Mouse (Mus musculus) WW6 (cell line): ENCODE data around the gene Gm12184.
"Not testable (repeated sequence)": the region's sequence is repeated elsewhere in the genome, so short reads cannot be mapped to it uniquely, and the experiment has no call there.

Source experiments
- DNase-seq: peaks from one replicate; pipeline ENCODE4 v3.0.0-alpha.2; 2013; ENCODE audit warnings: low read depth, low spot score

Gm12184 gene

DNA sequence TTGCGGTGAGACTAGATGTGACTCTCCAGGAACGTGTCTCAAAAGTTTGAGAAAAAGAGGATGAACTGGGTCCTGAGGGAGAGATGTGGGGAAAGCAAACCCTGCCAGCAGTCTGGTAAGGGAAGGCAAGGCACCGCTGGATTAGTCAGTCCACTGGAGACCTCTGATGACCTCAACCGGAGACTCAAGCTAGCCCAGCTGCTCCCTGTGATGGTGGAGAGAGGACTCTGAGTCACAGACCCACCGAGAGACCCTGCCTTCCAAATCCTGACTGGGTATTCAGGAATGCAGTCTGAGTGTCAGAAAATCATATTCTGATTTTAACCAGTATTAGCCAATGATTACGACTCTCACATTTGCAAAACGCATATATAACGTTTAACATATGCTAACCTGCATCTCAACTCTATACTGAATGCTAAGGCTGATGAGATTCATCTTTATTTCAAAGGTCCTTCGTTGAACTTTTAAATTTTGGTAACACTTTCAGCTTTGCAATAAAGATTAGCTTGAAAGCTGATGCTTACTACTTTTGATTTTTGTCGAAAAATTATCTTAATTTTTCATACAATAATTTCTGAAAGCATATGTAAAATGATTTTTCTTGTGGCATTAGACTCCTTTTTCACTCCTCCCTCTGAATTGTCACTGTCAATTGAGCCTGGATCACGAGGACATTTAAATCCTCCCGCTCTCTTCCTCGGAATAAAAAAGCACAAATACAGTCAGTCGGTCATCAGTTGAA is 3.5 kb downstream of the Gm12184 start:
- DNase-seq = no peak

DNA sequence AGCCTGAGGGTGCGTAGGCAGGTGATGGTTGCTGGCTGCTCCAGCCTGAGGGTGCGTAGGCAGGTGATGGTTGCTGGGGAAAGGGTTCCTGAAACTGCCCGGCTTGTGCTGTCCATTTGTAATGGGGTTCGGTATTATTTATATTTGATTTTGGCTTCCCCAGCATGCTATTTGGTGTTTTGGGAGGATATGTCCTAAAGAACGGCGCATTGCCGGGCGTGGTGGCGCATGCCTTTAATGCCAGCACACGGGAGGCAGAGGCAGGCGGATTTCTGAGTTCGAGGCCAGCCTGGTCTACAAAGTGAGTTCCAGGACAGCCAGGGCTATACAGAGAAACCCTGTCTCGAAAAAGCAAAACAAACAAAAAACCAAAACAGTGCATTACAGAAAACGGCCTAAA is 5.2 kb downstream of the Gm12184 start:
- not testable (repeated sequence) for DNase-seq

DNA sequence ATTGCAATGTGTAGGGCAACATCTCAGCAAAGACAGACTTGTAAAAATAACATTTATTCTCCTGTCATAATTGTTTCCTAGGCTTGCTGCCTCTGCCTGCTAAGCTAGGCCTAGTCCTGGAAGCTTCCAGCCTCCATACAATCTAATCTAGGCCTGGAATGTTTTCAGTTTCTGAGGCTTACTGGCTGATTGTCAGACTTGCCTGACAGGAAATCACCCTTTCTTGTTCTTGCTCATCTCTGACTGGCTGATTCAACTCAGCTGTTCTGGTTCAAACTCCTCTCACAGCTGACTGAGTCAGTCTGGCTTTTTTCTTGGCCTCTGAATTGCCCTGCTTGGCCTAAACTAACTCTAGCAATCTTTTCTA is 6.2 kb downstream of the Gm12184 start:
- DNase-seq = no peak

DNA sequence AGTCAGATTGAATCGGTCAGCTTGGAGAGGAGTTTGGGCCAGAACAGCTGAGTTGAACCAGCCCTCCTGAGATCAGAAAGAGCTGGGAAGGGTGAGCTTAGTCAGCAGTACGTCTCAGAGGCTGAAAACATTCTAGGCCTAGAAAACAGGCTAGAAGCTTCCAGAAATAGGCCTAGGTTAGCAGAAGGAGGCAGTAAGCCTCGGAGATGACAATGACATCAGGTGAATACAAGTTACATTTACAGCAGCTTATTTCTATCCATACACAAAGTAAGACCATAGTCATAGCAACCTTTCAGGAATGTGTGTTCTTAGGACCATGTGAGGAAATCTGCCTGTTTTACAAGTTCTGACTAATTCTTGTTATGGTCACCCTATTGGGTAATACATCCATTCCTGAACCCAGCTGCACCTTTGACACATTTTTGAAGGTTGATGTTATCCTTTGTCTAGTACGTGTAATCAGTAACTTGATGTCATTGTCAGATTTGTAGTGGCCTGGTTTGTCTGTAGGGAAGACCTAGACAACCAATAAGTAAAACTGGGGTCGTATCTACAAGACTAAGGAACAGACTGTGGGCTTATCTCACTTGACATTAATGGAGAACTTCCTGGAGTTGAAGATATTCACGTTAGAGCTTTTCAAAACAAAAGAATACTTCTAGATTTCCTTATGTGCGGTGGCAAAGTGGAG is 6.7 kb downstream of the Gm12184 start:
- no peak for DNase-seq

DNA sequence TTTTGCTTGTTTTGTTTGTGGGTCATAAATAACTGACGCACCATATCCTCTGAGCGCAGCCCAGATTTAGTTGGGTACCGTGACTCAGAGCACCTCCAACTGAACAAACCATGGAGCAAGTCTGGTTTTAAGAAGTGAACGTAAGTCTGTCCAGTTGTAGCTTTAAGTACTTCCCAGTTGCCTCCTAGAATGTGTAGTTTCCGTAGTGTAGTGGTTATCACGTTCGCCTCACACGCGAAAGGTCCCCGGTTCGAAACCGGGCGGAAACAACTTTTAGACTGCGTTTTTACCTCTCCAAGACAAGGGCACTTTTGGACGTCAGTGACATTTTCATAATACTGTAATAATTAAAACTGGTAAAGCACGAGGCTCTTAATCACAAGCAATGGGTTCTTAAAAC is 8.1 kb downstream of the Gm12184 start:
- DNase-seq = no peak

DNA sequence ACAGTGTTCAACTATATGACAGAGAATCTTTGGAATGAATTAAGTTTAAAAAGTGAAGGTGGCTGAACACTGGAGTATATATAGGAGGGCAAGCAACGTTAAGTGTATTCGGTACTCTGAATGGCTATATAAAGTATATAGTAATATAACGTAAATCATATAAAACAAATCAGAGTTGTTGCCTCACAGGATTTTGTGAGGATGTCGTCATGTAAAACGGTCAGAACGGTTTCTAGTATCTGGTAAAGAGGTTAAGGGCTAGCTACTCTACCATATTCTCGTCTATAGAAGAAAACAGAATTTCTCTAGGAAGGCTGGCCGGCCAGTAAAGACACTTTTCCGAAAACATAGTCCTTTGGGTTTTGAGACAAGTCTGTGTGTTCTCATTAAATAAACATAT is 8.7 kb downstream of the Gm12184 start:
- no peak for DNase-seq

DNA sequence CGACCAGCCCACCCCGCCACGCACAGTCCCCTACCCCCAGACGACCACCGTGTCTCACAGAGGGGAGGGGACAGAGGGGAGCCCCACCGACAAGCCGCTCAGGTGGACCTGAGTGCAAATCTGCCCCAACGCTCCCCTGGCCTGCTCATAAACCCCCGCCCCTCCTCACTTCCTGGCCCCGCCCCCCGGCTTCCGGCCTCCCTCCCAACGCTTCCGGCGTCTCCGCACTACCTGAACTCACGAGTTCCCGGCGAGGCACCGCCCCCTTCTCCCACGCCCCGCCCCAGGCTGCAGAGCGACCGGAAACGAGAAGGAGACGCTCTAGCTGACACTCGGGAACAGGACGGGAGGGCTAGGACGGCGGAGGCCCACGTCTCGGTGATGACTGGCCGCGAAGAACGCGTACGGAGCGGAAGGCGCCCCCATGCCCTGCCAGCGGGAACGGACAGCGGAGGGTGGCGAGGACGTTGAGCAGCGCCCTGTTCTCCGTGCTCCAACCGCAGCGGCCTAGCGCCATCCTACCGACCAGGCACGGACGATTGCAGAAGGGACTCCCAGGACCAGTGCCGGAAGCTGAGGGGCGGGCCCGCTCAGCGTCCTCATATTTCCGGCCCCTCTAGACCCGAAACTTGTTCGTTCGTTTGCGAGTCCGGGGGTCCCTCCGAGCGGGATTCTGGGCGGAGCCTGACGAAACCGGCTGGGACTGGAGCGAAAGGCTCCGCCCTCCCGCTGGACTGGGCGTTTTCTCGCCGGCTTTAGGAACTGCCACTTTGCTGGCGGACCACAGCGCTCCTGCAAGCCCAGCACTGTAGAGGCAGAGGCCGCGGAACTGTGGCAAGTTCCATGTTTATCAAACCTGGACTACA is 9.4 kb downstream of the Gm12184 start, which contains the start of gene Trim41:
Gene Trim41, minus strand, starts transcription at position 554 of the 866 bp plus-strand sequence.
- peak; percentile 99 for DNase-seq

DNA sequence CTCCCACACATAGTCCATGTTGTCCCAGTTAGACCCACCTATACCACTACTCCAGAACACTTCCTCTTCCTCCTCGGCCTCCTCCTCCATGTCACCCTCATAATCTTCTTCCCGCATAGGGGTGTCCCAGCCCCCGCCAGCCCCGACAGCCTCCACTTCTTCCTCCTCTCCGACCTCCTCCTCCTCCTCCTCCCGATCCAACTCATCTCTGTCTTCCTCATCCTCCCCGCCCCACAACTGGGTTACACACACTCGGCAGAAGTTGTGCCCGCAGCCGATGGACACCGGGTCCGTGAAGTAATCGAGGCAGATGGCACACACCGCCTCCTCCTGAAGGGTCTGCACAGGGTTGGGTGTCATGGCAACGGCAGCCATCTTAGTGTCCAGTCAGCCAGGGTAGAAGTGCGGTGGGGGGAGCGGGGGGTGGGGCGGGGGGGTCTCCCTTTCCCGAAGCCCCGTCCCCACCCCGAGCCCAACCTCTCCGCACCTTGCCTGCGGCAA is 10.1 kb downstream of the Gm12184 start:
- no peak for DNase-seq

DNA sequence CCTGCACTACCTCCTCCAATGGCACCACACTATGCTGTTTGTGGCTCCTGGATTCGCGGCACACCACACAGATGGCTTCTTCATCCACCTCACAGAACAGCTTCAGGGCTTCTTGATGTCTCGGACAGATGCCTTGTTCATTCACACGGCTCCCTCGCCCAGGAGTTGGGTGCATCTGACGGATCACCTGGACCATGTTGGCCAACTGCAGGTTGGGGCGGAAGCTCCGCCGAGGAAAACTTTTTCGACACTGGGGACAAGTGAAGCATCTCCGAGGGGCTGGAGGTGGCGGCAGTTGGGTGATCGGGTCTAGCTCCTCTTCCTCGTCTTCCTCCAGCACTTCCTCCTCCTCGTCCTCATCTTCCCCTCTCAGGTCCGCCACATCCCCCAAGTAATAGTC is 10.6 kb downstream of the Gm12184 start:
- no peak for DNase-seq

DNA sequence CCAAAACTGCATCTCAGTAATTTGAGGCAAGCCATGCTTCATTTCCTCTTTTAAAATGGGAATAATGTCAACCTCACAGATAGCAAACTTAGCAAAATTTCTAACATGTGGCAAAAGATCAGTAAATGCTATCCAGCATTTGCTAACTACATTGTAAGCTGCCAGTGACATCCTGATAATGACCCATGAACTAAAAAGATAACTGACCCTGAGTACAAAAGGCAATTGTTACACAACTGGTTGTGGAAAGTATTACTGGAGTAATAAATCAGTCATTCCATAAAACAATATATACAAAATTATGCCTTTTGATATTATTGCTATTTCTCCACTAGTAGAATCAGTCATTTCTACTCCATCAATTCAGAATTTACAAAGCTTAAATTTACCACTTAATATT is 12.7 kb downstream of the Gm12184 start:
- DNase-seq = no peak

DNA sequence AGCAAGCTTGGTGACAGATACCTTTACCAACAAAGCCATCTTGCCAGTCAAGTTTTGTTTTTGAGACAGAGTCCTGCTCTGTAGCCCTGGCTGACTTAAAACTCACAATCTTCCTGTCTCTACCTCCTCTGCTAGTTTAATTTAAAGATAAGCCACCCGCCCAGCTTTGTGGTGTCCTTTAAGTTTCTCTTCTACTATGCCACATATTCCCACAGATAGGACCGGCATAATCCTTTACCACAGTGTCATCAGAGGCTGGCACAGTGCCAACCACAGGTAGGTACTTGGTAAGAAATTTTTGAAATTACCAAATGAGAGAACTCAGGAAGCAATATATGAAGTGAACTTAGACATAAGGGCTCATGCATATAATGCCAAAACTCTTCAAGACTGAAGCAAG is 16.3 kb downstream of the Gm12184 start:
- DNase-seq = no peak

DNA sequence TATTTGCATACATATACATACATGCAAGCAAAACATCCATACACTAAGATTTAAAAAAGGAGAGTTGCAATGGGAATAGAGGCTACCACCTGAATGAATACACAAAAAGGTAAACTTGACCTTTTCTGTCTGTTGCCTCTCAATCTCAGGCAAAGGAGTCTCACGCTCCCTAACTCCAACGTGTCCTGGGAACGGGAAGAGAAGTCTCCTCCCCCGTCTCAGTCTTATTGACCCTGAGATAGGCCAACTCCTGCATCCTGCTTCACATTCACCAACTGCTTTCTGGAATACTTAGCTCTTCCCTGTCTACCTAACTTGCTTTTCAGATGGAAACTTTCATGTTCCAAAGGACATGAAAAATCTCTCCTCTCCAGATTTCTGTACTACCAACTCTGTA is 17.0 kb downstream of the Gm12184 start:
- no peak for DNase-seq

DNA sequence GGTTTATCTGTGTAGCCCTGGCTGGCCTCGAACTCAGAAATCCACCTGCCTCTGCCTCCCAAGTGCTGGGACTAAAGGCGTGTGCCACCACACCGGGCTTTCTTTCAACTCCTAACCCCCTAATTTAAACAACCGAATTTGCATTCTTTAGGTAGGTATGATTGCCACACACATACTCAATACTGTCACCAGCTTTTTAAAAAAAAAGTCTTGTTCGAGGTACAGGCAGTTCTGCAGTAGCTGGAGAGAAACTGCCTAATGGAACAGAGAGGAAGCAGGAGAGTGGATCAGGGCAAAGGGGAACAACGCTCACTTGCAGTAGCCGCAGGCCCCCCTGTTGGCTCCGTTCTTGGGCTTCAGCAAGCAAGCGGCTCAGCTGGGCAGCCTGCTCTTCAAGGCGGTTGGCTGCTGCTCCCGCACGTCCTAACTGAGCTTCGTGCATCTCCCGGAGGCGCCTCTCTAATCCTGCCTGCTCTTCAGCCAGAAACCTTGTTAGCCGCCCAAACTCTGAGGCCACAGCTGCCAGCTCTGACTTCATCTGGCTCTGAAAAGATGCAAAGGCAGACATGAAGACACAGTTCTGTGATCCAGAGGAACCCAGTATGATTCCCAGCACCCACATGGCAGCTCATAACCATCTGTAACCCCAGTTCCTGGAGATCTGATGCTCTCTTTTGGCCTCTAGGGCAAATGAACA is 17.6 kb downstream of the Gm12184 start:
- DNase-seq = no peak

DNA sequence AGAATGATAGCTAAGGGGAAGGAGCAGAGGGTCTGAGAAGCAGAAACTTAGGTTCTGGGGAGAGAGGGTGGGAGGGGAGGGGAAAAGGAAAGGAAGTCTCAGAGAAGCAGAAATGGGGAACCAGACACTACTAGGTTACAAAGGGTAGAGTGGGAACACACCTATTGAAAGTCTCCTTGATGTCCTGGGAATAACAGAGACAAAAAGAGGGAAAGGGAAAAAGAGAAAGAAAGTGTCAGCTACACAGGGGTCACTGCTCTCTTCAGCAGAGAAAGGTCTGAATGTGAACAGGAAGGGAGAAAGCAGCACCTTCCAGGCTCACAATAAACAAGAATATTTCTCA is 18.2 kb downstream of the Gm12184 start:
- no peak for DNase-seq

DNA sequence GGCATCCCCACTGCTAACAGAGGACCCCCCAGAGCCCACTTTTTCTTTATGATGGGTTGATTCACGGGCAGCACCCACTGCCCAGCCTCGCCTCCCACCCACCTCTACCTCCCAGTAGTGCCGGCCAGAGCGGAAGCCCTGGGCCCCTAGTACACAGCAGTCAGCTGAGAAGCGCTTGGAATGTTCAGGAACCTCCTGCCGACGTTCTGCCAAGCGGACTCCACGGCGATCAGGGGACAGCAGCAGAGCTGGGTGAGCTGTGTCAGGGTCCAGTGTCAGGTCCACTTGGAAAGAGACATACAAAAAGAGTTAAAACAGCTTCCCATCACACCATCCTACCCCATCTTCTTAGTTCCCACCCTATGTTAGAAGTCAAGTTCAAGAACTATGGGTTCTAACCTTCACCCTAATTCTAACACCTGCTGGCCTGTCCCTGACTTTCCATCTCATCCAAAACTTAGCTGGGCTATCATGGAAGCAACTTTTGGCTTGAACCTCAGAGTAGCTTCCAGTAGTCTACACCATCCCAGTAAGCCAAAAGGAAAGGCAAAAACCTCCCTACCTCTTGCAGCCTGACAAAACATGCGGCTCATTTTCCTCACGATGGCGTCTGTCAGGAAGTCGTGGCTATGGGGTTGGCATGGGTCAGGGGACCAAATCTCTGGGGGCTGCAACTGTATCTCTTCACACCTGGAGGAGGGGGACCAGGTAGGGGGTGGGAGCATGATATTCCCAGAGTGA is 18.7 kb downstream of the Gm12184 start:
- no peak for DNase-seq

DNA sequence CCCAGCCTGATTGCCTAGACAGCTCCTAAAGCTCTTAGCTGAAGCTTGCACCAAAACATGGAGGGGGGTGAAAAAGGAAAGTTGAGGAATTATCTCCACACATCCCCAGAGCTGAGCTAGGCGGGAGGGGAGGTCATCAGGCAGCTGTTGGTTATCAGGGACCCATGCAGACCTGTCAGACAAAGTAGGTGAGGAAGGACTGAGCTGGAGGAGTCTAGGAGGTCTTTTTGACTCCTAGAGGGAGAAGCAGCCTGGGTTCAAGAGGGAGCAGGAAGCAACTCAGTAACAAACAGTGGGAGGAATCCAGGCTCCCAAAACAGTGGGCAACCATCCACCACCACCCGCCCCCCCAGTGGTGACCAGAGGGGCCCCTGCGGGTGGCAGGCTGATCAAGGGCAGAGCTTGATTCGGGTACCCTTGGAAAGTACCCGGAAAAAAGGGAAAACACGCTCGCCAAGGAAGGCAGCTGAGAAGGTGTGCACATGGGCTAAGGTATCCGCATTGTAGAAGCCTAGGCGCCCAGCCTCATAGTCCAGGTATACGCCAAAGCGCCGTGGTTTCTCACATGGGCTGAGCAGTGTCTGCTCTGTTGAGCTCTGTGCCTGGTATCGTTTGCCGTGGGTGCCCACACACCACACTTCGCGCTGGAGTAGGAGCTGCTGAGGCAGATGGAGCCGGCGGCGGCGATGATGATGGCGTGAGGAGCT is 19.4 kb downstream of the Gm12184 start:
- DNase-seq = no peak

DNA sequence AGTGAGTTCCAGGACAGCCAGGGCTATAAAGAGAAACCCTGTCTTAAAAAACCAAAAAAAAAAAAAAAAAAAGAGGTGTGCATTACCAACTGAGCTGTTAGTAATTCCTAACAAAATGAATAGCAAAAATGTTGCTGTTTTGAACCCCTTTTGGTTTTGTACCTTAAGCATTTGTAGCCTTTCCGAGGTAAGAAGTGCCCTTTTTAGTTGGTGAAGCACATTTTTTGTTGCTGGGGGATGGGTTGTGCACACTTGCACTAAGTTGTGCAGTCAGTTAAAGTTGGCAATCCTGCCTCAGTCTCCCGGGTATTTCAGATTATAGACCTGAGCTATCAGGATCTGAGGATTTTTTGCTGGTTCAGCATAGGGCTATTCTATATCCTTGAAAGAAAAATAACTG is 21.5 kb downstream of the Gm12184 start:
- DNase-seq = no peak

DNA sequence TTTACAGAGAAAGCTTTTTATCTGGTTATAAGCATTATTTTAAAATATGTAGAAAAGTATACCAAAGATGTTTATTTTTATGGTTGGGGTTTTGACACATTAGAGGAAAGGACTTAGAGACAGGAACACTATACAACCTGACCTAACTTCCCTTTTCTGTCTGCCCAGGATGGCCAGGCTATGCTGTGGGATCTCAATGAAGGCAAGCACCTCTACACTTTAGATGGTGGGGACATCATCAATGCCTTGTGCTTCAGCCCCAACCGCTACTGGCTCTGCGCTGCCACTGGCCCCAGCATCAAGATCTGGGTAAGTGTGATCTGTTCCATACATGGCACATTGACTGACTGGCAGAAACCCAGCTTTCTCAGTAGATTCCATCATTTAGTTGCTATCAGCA is 22.5 kb downstream of the Gm12184 start:
- no peak for DNase-seq

DNA sequence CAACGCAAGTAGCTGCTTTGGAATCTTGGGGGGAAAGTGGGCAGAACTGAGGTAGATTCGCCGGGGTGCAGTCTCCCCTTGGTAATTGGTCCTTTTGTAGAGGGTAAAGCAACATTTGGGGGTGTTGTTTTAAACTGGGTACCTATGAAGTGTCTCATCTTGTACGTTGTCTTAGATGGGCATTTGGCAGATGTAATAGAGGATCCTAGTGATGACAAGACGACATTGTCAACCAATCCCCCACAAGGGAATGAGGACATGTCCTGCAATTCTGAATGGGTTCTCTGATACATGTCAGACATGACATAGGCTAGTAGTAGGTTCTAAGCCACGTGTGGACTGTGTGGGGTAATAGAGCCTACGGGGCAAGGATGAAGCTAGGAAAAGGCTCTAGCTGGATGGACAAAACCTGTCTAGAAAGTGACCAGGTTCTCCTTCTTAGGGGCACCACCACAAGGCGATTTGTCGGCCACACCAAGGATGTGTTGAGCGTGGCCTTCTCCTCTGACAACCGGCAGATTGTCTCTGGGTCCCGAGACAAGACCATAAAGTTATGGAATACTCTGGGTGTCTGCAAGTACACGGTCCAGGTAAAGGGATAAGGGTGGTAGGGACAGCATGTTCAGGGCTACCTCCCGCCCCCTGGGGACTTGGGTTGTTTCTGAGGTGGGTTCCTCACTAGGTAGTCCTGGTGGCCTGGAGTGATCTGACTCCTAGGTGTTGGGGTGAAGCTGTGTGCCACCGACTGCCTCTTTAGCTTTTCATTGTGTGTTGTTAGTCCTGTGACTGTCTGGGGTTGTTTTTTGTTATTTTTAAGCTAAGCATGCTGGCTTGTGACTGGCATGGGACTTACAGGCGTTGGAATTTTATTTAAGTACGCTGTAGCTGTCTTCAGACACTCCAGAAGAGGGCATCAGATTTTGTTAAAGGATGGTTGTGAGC is 24.4 kb downstream of the Gm12184 start:
- DNase-seq = no peak
